Mouse (Mus musculus) hindbrain, postnatal 0 days (tissue): ENCODE measurements around the gene Gja3. TPM values are rescaled to one million over a fixed set of nuclear protein-coding genes. Genes with fewer than 3 reads are reported as not detected.
"Not testable (repeated sequence)": the region's sequence is repeated elsewhere in the genome, so short reads cannot be mapped to it uniquely, and the experiment has no call there.

Experiments used
- ATAC-seq: fragments of 200-750 bp; cut with Nextera tagmentation; 2 replicates; pipeline ENCODE4 v1.8.0; 2017; ENCODE audit warnings: mild to moderate bottlenecking, moderate TSS enrichment, moderate library complexity
- DNase-seq: peaks from one replicate; pipeline ENCODE4 v3.0.0-alpha.2; 2015; ENCODE audit warnings: low spot score
- H3K27ac ChIP-seq: fragments of 300-500 bp; sonication (generic); 2 replicates; pipeline ENCODE4 v1.5.1; 2014; ENCODE audit warnings: mild to moderate bottlenecking
- H3K27me3 ChIP-seq: fragments of 300-500 bp; sonication (generic); 2 replicates; pipeline ENCODE4 v1.6.1; 2014; ENCODE audit warnings: low read length, mixed read lengths; ENCODE audit not compliant: insufficient read depth
- H3K36me3 ChIP-seq: fragments of 300-500 bp; sonication (generic); 2 replicates; pipeline ENCODE4 v1.6.1; 2014; ENCODE audit warnings: low read length, mixed read lengths; ENCODE audit not compliant: insufficient read depth
- H3K4me1 ChIP-seq: fragments of 300-500 bp; sonication (generic); 2 replicates; pipeline ENCODE4 v1.6.1; 2014; ENCODE audit warnings: antibody characterized with exemption, low read length, mixed read lengths; ENCODE audit not compliant: insufficient read depth
- H3K4me2 ChIP-seq: fragments of 300-500 bp; sonication (generic); 2 replicates; pipeline ENCODE4 v1.6.1; 2014; ENCODE audit warnings: low read depth, mild to moderate bottlenecking, low read length, moderate library complexity, mixed read lengths
- H3K4me3 ChIP-seq: fragments of 300-500 bp; sonication (generic); 2 replicates; pipeline ENCODE4 v1.5.1; 2014; ENCODE audit warnings: low read length
- H3K9ac ChIP-seq: fragments of 300-500 bp; sonication (generic); replicated peaks from 2 replicates; pipeline ENCODE4 v1.6.1; 2014; ENCODE audit warnings: mild to moderate bottlenecking, low read length, moderate library complexity, mixed read lengths
- H3K9me3 ChIP-seq: fragments of 300-500 bp; sonication (generic); 2 replicates; pipeline ENCODE4 v1.6.1; 2016; ENCODE audit warnings: low read length, mixed read lengths
- CTCF ChIP-seq: IDR thresholded peaks from 2 replicates; pipeline ENCODE4 v1.5.1; 2016; ENCODE audit warnings: antibody characterized with exemption, control low read depth, low read depth
- WGBS: fragments of 180-500 bp; shearing (Covaris S2); extraction: QIAGEN DNeasy Blood & Tissue Kit; methylation state at CpG from one replicate; pipeline ENCODE4 v1.1.7; 2014; 5-methylcytosine and 5-hydroxymethylcytosine counted together
- polyA plus RNA-seq: library from polyadenylated mRNA; unstranded; fragments of >200 nt; fragmentation: Nextera tagmentation; extraction: Ambion mirVana; gene quantifications from 2 replicates; pipeline ENCODE4 v1.2.1, GENCODE M21; 2015
- total RNA-seq: library from RNA; depleted of rRNA; stranded (reverse); fragments of >200 nt; gene quantifications from 2 replicates; pipeline ENCODE4 v1.2.3, GENCODE M21; 2014

Gene Gja3
- total and polyA plus RNA-seq, 2 experiments from 2014 or later = 0.52 to 1.4 TPM

- no peak for ATAC-seq
- WGBS = 96% methylated on average over 1 of the region's 1 CpGs
- H3K27ac ChIP-seq = no peak overlapping the region
Observed at GRCm38 (mm10) chr14:57082863-57083262, 25.0 kb upstream of the Gja3 start.

GRCm38 (mm10) chr14:57075537-57075936 lies 17.6 kb upstream of the Gja3 start:
- no peaks in the 10 kb centered on the region for H3K27me3 ChIP-seq
- no peaks in the 10 kb centered on the region for H3K4me1 ChIP-seq
- no peak for TF ChIP-seq CTCF
- no peak overlapping the region for H3K27ac ChIP-seq
- H3K9ac ChIP-seq = no peak overlapping the region
- WGBS = 88% methylated on average over 6 of the region's 6 CpGs
- H3K36me3 ChIP-seq = no peaks in the 10 kb centered on the region
- ATAC-seq = no peak
- DNase-seq = no peak
- no peak overlapping the region for H3K4me3 ChIP-seq
- H3K9me3 ChIP-seq = no peaks in the 10 kb centered on the region
- no peak overlapping the region for H3K4me2 ChIP-seq

More at GRCm38 (mm10) chr14:57082863-57083262, 25.0 kb upstream of the Gja3 start:
- Histone ChIP-seq H3K36me3 (no peaks in the 10 kb centered on the region), H3K27me3 (no peaks in the 10 kb centered on the region), H3K9me3 (no peaks in the 10 kb centered on the region), H3K9ac (no peak overlapping the region), H3K4me2 (no peak overlapping the region), H3K4me1 (no peaks in the 10 kb centered on the region), H3K4me3 (no peak overlapping the region)
- no peak for TF ChIP-seq CTCF
- no peak for DNase-seq

GRCm38 (mm10) chr14:57069906-57070305 lies 12.0 kb upstream of the Gja3 start:
- H3K4me3 ChIP-seq, H3K4me1 ChIP-seq, H3K9me3 ChIP-seq, ATAC-seq, H3K27ac ChIP-seq, H3K36me3 ChIP-seq, H3K27me3 ChIP-seq, H3K4me2 ChIP-seq, H3K9ac ChIP-seq, DNase-seq: not testable (repeated sequence)
- 2% methylated on average over 2 of the region's 2 CpGs for WGBS
- TF ChIP-seq CTCF = peak; percentile 61

- no peaks in the 10 kb centered on the region for H3K27me3 ChIP-seq
- H3K36me3 ChIP-seq = no peaks in the 10 kb centered on the region
- no peak overlapping the region for H3K27ac ChIP-seq
- no peak for TF ChIP-seq CTCF
- no peak overlapping the region for H3K4me3 ChIP-seq
- no peaks in the 10 kb centered on the region for H3K9me3 ChIP-seq
- DNase-seq = no peak
- no peak for ATAC-seq
- H3K4me1 ChIP-seq = no peaks in the 10 kb centered on the region
- no peak overlapping the region for H3K9ac ChIP-seq
- H3K4me2 ChIP-seq = no peak overlapping the region
Observed at GRCm38 (mm10) chr14:57066053-57066452, 8.2 kb upstream of the Gja3 start.

- H3K4me3 ChIP-seq, H3K27ac ChIP-seq, H3K36me3 ChIP-seq, H3K4me1 ChIP-seq, H3K9me3 ChIP-seq, H3K9ac ChIP-seq, H3K4me2 ChIP-seq: not testable (repeated sequence)
- peak; percentile 51 for ATAC-seq
- DNase-seq = peak; percentile 65
- TF ChIP-seq CTCF = peak; percentile 86
- H3K27me3 ChIP-seq = peaks cover 39% of the 10 kb centered on the region
- WGBS = 0% methylated on average over 1 of the region's 1 CpGs
Observed at GRCm38 (mm10) chr14:57060052-57060451, 2.2 kb upstream of the Gja3 start.

GRCm38 (mm10) chr14:57057204-57057562 lies 717 bp downstream of the Gja3 start:
- 8% methylated on average over 19 of the region's 19 CpGs for whole genome bisulfite sequencing
- Histone ChIP-seq H3K9ac (no peak overlapping the region), H3K27ac (no peak overlapping the region), H3K4me1 (no peaks in the 10 kb centered on the region), H3K9me3 (no peaks in the 10 kb centered on the region), H3K36me3 (no peaks in the 10 kb centered on the region), H3K4me2 (peak overlapping the region; percentile 64), H3K4me3 (peak overlapping the region; percentile 45), H3K27me3 (peaks cover 39% of the 10 kb centered on the region)
- ATAC-seq (peak; percentile 45; the same call in 1 of the 2 replicates), DNase-seq (no peak)
- TF ChIP-seq CTCF = no peak

GRCm38 (mm10) chr14:57052713-57053112 lies 5.2 kb downstream of the Gja3 start:
- WGBS = 67% methylated on average over 6 of the region's 6 CpGs
- peaks cover 22% of the 10 kb centered on the region for H3K27me3 ChIP-seq
- no peak overlapping the region for H3K4me2 ChIP-seq
- ATAC-seq (no peak), DNase-seq (no peak)
- H3K9me3 ChIP-seq = no peaks in the 10 kb centered on the region
- H3K27ac ChIP-seq = no peak overlapping the region
- no peaks in the 10 kb centered on the region for H3K36me3 ChIP-seq
- no peak for TF ChIP-seq CTCF
- no peak overlapping the region for H3K4me3 ChIP-seq
- H3K4me1 ChIP-seq = no peaks in the 10 kb centered on the region
- no peak overlapping the region for H3K9ac ChIP-seq

- no peaks in the 10 kb centered on the region for H3K9me3 ChIP-seq
- TF ChIP-seq CTCF = no peak
- H3K4me3 ChIP-seq = no peak overlapping the region
- no peaks in the 10 kb centered on the region for H3K27me3 ChIP-seq
- no peak for DNase-seq
- WGBS = 93% methylated on average over 6 of the region's 6 CpGs
- no peak overlapping the region for H3K4me2 ChIP-seq
- no peak overlapping the region for H3K27ac ChIP-seq
- no peak overlapping the region for H3K9ac ChIP-seq
- H3K4me1 ChIP-seq = no peaks in the 10 kb centered on the region
- no peak for ATAC-seq
- H3K36me3 ChIP-seq = no peaks in the 10 kb centered on the region
Observed at GRCm38 (mm10) chr14:57043863-57044262, 14.0 kb downstream of the Gja3 start.
